In the genomic region with DNA sequence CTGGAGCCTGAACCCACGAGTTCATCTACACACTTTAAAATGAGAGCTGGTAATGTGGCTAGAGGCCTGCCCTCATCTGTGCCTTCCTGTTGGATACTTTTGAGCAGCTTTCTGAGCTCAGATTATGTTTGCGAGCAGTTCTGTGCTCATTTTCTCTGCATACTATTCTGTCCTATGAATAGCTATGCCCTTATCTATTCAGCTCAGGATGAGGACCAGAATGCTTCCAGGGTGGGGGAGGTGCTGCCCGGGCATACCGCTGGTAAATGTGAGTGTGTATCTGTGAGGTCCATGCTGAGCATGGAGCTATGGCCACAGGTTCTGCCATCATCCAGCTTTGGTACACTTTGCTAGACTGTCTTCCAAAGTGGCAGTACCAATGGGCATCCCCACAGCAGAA, we compare ENCODE assay signal across 25 mouse cellular contexts. TPM values are rescaled to one million over a fixed set of nuclear protein-coding genes. Genes with fewer than 3 reads are reported as not detected.
DNase-seq lines count a peak whose midpoint lies in the region; ATAC-seq and TF ChIP-seq lines count a peak whose summit lies in the region.
"Had no signal": no experiment of that assay in that cellular context is flagged by ENCODE, and none has a peak within 500 bp of the region (broad histone marks: within the 10 kb centered on the region; RNA-seq: fewer than 3 reads in every experiment).

No protein-coding gene starts in this region.

- TF ChIP-seq CTCF in heart, adult 2 months (IDR thresholded peaks at IDR 0.05): no peak
- no peak for TF ChIP-seq CTCF in G1E (IDR thresholded peaks at IDR 0.05; ENCODE audit: low read depth, low read length)

- H3K4me3 ChIP-seq in heart, embryonic 14.5 days (ENCODE audit: control insufficient read depth in 1 of 2, insufficient read depth in 1 of 2, low read depth in 1 of 2, low read length in 2 of 2): no peak overlapping the region
- no peak overlapping the region for H3K4me3 ChIP-seq in heart, adult 2 months
- H3K4me3 ChIP-seq in G1E (ENCODE audit: low read depth, low read length): no peak overlapping the region
- H3K4me3 ChIP-seq in liver, embryonic 15.5 days (replicated peaks): 0 out of 2 replicates have a peak overlapping the region, but pooled peaks have one; percentile 14
- H3K4me3 ChIP-seq: embryonic facial prominence, embryonic 12.5 days; forebrain, embryonic 10.5 days; limb, embryonic 15.5 days had no signal

- peaks cover 25% of the 10 kb centered on the region for H3K36me3 ChIP-seq in heart, embryonic 14.5 days (ENCODE audit: control insufficient read depth, insufficient read depth, low read length)
- peaks cover 3% of the 10 kb centered on the region; the same call in 1 of the 2 replicates for H3K36me3 ChIP-seq in heart, adult 2 months (ENCODE audit: control insufficient read depth, insufficient read depth, low read length)
- peaks cover 69% of the 10 kb centered on the region for H3K36me3 ChIP-seq in G1E (replicated peaks)
- H3K36me3 ChIP-seq in liver, embryonic 15.5 days (replicated peaks): peaks cover 99% of the 10 kb centered on the region
- H3K36me3 ChIP-seq: forebrain, embryonic 10.5 days had no signal

- peak overlapping the region; percentile 38 for H3K4me2 ChIP-seq in heart, embryonic 14.5 days (ENCODE audit: low read length)
- peak overlapping the region; percentile 58 for H3K4me2 ChIP-seq in liver, embryonic 15.5 days
- H3K4me2 ChIP-seq: embryonic facial prominence, embryonic 12.5 days; limb, embryonic 15.5 days; midbrain, embryonic 11.5 days had no signal

- no peak for TF ChIP-seq EP300 in heart, adult 2 months (IDR thresholded peaks at IDR 0.05; ENCODE audit: insufficient read depth, low read depth, low read length)

- no peak for DNase-seq in heart, adult 2 months
- DNase-seq in G1E (ENCODE audit: low spot score): no peak
- no peak for DNase-seq in cerebellum, postnatal 14 days
- no peak for DNase-seq in ovary, postnatal 36 days (ENCODE audit: low spot score)
- DNase-seq: adrenal gland, postnatal 14 days; B cell, adult 2 months; cerebellum, adult 2 months; gastrocnemius, postnatal 14 days; kidney, adult 8-10 months; kidney, postnatal 36 days; lung, postnatal 14 days; thymus, postnatal 4 days had no signal

- H3K9me3 ChIP-seq in heart, embryonic 14.5 days (ENCODE audit: control insufficient read depth, low read length): no peaks in the 10 kb centered on the region
- H3K9me3 ChIP-seq in G1E (replicated peaks): no peaks in the 10 kb centered on the region
- H3K9me3 ChIP-seq in liver, embryonic 15.5 days (replicated peaks): no peaks in the 10 kb centered on the region
- H3K9me3 ChIP-seq: embryonic facial prominence, embryonic 12.5 days; forebrain, embryonic 10.5 days; limb, embryonic 15.5 days had no signal

- intact Hi-C loops in heart, adult 2 months (cut with DNase I): loop anchor here (2.0 kb wide), 1 partner anchor 31 kb away; no protein-coding TSS in a partner anchor

- no peak overlapping the region for H3K27ac ChIP-seq in heart, embryonic 14.5 days (replicated peaks in 1 of 2; ENCODE audit: control insufficient read depth in 1 of 2, insufficient read depth in 1 of 2, low read depth in 2 of 2, low read length in 2 of 2)
- H3K27ac ChIP-seq in heart, adult 2 months: no peak overlapping the region
- H3K27ac ChIP-seq in liver, embryonic 15.5 days (replicated peaks): peak overlapping the region; percentile 82
- H3K27ac ChIP-seq: embryonic facial prominence, embryonic 12.5 days; forebrain, embryonic 10.5 days; limb, embryonic 15.5 days had no signal

- no peak; the same call in 1 of the 2 replicates for ATAC-seq in heart, embryonic 14.5 days (ENCODE audit: insufficient number of reproducible peaks, insufficient read depth, low FRiP score, low read depth)
- peak; percentile 15; the same call in 1 of the 2 replicates for ATAC-seq in G1E (ENCODE audit: extremely low read depth, insufficient number of reproducible peaks, low FRiP score, poor library complexity, severe bottlenecking)
- peak; percentile 66 for ATAC-seq in erythroblast, adult 5-6 weeks (replicated peaks; ENCODE audit: low FRiP score, poor library complexity, severe bottlenecking)
- ATAC-seq in liver, embryonic 15.5 days (ENCODE audit: insufficient read depth): peak; percentile 83

- WGBS in heart, embryonic 14.5 days: 16% methylated on average over 4 of the region's 4 CpGs
- WGBS in heart, adult 2 months: 42% methylated on average over 4 of the region's 4 CpGs
- WGBS in liver, embryonic 15.5 days (ENCODE audit: insufficient replicate concordance): 17% methylated on average over 4 of the region's 4 CpGs

- no peak for TF ChIP-seq POLR2A in heart, adult 2 months (IDR thresholded peaks at IDR 0.05; ENCODE audit: insufficient read depth, low read depth, low read length)

- no peaks in the 10 kb centered on the region for H3K27me3 ChIP-seq in heart, embryonic 14.5 days (ENCODE audit: control insufficient read depth, insufficient read depth, low read length)
- no peaks in the 10 kb centered on the region for H3K27me3 ChIP-seq in heart, adult 2 months (ENCODE audit: control insufficient read depth, insufficient read depth, low read length)
- H3K27me3 ChIP-seq in G1E (ENCODE audit: insufficient read depth, low read length): no peaks in the 10 kb centered on the region
- H3K27me3 ChIP-seq in liver, embryonic 15.5 days: no peaks in the 10 kb centered on the region
- H3K27me3 ChIP-seq: embryonic facial prominence, embryonic 12.5 days; limb, embryonic 15.5 days had no signal

- H3K79me2 ChIP-seq in heart, adult 2 months (replicated peaks; ENCODE audit: control insufficient read depth, insufficient read depth, low read length): no peaks in the 10 kb centered on the region

- H3K4me1 ChIP-seq in heart, embryonic 14.5 days (ENCODE audit: control insufficient read depth in 2 of 2, insufficient read depth in 2 of 2, low read length in 2 of 2): peaks cover 23 to 33% of the 10 kb centered on the region in 2 experiments
- H3K4me1 ChIP-seq in heart, adult 2 months (ENCODE audit: control insufficient read depth, insufficient read depth, low read length): peaks cover 6% of the 10 kb centered on the region; the same call in 1 of the 2 replicates
- peaks cover 9% of the 10 kb centered on the region for H3K4me1 ChIP-seq in G1E (ENCODE audit: insufficient read depth, low read depth, low read length)
- peaks cover 70% of the 10 kb centered on the region for H3K4me1 ChIP-seq in liver, embryonic 15.5 days (replicated peaks)
- H3K4me1 ChIP-seq: embryonic facial prominence, embryonic 12.5 days had no signal

- no peak overlapping the region; the same call in 1 of the 2 replicates for H3K9ac ChIP-seq in heart, embryonic 14.5 days (ENCODE audit: low read length)
- H3K9ac ChIP-seq in heart, adult 2 months (ENCODE audit: low read depth, low read length): no peak overlapping the region
- H3K9ac ChIP-seq in liver, embryonic 15.5 days: peak overlapping the region; percentile 25
- H3K9ac ChIP-seq: embryonic facial prominence, embryonic 12.5 days; limb, embryonic 15.5 days had no signal

RNA-seq across cellular contexts. Expression of gene Stom, which starts 19.2 kb away (rescaled TPM):
- polyA plus RNA-seq in heart, embryonic 14.5 days (2014; fragmentation: Nextera tagmentation; extraction: Ambion mirVana): 40.3 and 46.7 TPM in 2 replicates
- total RNA-seq in heart, adult 2 months (2021): 10 to 100 TPM; 82.4 to 87.5 TPM
- 75.6 and 147 TPM in 2 replicates for polyA plus RNA-seq in heart, adult 2 months (2012; rRNA removed)
- total RNA-seq in G1E (2014; fragmentation: Nextera tagmentation): 11.1 and 51.4 TPM in 2 replicates
- 12.3 and 13.7 TPM in 2 replicates for total RNA-seq in G1E (2017)
- 3.1 and 3.4 TPM in 2 replicates for polyA plus RNA-seq in G1E (2012)
- 374 and 432 TPM in 2 replicates for total RNA-seq in erythroblast, adult 5-6 weeks (2015; ENCODE audit: low replicate concordance)
- 642 and 716 TPM in 2 replicates for total RNA-seq in erythroblast, adult 5-6 weeks (2017; ENCODE audit: low replicate concordance)
- 169 and 191 TPM in 2 replicates for polyA plus RNA-seq in liver, embryonic 15.5 days (2015; fragmentation: Nextera tagmentation; extraction: Ambion mirVana)

RNA-seq across cellular contexts. Expression of gene 4930568D16Rik, which starts 49.9 kb away (rescaled TPM):
- not detected in 2 replicates for polyA plus RNA-seq in heart, embryonic 14.5 days (2014; fragmentation: Nextera tagmentation; extraction: Ambion mirVana)
- not detected for total RNA-seq in heart, adult 2 months (2021)
- polyA plus RNA-seq in heart, adult 2 months (2012; rRNA removed): not detected in 2 replicates
- total RNA-seq in G1E (2014; fragmentation: Nextera tagmentation): not detected in 2 replicates
- 0.11 TPM in 1 of 2 replicates, not detected in the other for total RNA-seq in G1E (2017)
- polyA plus RNA-seq in G1E (2012): not detected in 2 replicates
- total RNA-seq in erythroblast, adult 5-6 weeks (2015; ENCODE audit: low replicate concordance): not detected in 2 replicates
- not detected in 2 replicates for total RNA-seq in erythroblast, adult 5-6 weeks (2017; ENCODE audit: low replicate concordance)
- not detected in 2 replicates for polyA plus RNA-seq in liver, embryonic 15.5 days (2015; fragmentation: Nextera tagmentation; extraction: Ambion mirVana)
- total RNA-seq: adrenal gland, postnatal 14 days; gastrocnemius, postnatal 14 days; layer of hippocampus, postnatal 25 days; left cerebral cortex, postnatal 25 days had no signal
- polyA plus RNA-seq: cerebellum, adult 2 months; cortical plate, adult 2 months; embryonic facial prominence, embryonic 12.5 days; forebrain, embryonic 10.5 days; frontal cortex, adult 2 months; hindbrain, embryonic 11.5 days; limb, embryonic 15.5 days; midbrain, embryonic 11.5 days; neural tube, embryonic 14.5 days had no signal
